Mouse (Mus musculus): Measurements from ENCODE around the gene Gm28269.

The Gm28269 gene

DNA sequence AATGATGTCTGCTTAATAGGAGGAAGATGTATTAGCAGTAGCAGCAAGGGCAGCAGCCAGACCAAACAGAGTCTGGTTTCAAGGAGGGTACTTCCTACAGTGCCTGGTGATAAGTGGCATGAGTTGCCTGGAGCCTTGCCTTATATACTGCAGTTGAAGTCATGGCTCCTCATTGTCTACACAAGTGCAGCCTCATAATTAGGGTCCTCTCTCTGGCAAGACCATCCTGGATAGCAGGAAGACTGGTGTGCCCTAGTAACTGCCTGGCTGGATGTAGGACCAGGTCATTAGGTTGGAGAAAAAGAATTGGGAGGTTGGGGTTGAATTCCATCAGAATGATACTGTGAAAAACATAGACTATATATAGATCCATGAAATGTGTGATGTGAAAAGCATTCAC is at the start of gene Gm28269:
Gene Gm28269, minus strand, starts transcription at position 101 of the 400 bp plus-strand sequence.
- DNase-seq = no peak

DNA sequence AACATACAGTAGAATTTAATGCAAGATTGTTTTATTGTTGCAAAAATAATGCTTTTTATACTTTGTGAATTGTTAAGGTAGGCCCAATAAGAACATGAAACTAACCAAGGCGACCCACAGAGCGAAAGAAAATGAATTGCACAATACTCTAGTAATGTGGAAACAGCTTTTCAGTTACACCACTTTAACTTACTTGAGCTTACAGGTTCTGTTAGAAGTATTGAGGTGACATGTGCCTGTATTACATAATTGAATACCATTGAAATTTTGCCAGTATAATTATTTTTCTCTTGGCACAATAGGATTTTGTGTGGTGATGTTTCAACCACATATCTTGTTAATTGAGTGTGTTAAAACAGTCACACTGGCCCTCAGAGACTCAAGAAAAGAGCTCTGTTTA is 28.0 kb downstream of the Gm28269 start:
- DNase-seq = no peak

DNA sequence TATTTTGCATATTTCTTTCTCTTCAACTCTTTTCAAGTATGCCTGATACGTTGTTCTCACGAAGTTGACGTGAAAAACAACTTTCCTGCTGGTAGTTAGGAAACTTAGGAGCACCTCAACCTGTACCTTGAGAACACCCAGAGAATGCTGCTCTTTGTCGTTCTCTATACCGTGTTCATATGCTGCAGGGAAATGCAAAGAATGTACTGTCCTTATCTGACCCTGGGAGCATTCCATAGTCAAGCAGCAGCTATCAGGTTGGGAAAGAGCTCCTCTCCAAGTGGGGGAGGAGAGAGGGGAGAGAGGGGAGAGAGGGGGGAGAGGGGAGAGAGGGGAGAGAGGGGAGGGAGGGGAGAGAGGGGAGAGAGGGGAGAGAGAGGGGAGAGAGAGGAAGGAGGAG is 29.6 kb downstream of the Gm28269 start:
- DNase-seq = no peak

DNA sequence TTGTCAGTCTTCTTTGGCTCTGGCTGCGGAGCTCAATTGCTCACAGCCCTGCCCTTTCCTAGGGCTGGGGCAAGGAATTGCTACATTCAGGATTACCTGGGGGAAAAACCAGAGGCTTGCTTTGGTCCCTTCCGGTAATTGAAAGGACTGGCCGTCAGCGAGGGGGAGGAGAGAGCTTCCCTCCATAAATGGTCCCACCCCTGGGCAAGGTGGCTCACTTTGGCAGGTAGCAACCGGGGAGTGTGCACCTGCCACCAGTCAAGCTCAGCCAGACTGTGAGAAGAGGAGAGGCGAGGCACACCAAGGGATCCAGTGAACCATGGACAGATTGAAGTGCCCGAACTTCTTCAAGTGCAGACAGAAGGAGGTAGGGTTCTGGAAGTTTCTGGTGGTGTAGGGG is 30.1 kb downstream of the Gm28269 start, which contains the start of gene Slc6a14:
Gene Slc6a14, plus strand, starts transcription at position 68 of the 400 bp plus-strand sequence.
- no peak for DNase-seq

DNA sequence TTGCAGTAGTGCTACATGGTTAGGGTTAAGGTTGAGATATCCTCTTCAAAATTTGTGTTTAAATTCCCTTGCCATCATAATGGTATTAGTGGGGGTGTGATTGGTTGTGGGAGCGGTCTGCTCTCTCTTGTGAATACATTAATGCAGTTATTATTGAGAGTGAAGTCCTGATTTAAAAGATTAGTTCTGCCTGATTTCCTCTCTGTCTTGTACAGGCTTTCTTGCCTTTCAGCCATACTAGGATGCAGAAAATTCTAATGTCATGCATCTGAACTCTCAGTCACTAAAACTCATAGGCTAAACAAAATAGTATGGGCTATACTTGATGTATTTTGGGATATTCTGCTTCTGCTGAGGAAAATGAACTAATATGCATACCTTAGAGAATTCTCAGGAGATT is 40.4 kb downstream of the Gm28269 start:
- DNase-seq = no peak

DNA sequence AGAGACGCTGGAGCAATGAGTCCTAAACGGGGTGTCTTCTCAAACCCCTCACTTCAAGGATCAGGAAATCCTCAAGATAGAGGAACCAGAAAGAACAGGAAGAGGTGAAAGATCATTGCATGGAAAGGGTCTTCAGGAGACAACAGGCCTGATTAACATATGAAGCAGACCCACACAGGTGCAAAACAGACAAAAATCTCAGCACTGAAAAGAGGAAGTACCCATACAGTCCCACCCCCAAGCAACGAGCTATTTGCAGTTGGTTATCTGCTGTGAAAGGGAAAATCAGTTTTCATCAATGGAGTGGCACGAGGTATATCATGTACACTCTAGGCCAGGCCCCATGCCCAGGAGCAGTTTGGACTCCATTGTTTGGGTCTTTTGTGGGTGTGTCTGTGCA is 43.3 kb downstream of the Gm28269 start:
- DNase-seq = no peak

DNA sequence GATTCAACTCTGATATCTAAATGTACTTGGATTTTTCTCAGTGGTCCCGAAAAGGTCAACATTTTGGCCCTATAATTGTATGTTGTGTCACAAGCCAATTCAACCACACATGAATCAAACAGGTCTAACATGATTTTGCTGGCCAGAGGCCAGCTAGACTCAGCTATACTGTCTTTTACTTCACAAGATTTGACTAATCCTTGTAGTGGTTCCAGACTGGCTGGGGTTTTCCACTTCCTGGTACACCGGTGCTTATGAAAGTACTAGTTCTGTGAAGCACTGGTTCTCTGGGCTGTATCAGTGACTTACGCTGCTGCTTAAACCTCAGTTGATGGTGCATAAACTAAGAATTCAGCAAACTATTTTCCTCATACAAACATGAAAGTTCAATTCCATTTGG is 49.2 kb downstream of the Gm28269 start:
- DNase-seq = no peak

DNA sequence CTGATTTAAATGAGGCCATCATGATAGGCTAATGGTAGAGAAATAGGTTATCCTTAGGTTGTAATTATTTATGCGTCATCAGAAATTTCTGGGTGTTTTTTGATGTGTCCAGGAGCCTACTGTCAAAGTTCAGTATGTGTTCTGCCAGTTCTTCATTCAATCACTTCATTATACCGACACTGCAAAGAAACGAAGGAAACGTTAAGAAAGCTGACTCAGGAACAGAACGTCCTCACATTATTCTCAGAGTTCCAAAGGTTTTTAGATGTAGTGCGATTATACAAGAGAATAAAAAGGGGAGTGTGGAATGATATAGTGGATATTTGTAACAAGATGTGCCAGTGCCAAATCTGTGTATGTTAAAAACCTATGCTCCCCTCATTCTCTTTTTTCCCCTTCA is 49.7 kb downstream of the Gm28269 start:
- no peak for DNase-seq
